Mouse (Mus musculus) cerebellum, postnatal 10 days (tissue): ENCODE data around the gene Fbxo27.

Experiments used
- DNase-seq, 2 experiments: peaks; one replicate each; pipeline ENCODE4 v3.0.0; 2021; ENCODE audit warnings: mixed read lengths in 2 of 2

The Fbxo27 gene

GRCm38 (mm10) chr7:28702601-28703143 lies 10.0 kb downstream of the Fbxo27 start:
- DNase-seq: no peak

GRCm38 (mm10) chr7:28709454-28709853 lies 16.8 kb downstream of the Fbxo27 start:
- DNase-seq: no peak

- peak in 1 of 2 experiments; percentile 27 for DNase-seq
Measured at GRCm38 (mm10) chr7:28710962-28711361, 18.3 kb downstream of the Fbxo27 start.

DNA sequence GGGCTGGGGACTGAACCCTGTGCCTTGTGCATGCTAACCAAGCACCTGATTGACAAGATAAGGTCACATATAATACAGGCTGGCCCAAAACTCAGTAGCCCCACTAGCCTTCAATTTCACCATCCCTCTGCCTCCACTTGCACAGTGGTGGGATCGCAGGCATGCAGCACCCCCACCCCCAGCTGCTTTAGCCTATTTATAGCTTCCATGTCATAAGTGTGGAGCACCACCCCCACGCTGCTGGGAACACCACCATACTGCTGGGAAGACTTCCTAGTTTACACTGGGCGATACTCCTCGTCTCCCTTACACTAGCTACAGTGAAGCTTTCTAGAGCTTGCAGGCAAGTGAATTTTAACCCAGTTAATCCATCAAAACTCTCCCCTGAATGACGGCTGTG lies 22.0 kb downstream of the Fbxo27 start:
- no peak for DNase-seq

GRCm38 (mm10) chr7:28715598-28715997 lies 22.9 kb downstream of the Fbxo27 start:
- DNase-seq: no peak

DNA sequence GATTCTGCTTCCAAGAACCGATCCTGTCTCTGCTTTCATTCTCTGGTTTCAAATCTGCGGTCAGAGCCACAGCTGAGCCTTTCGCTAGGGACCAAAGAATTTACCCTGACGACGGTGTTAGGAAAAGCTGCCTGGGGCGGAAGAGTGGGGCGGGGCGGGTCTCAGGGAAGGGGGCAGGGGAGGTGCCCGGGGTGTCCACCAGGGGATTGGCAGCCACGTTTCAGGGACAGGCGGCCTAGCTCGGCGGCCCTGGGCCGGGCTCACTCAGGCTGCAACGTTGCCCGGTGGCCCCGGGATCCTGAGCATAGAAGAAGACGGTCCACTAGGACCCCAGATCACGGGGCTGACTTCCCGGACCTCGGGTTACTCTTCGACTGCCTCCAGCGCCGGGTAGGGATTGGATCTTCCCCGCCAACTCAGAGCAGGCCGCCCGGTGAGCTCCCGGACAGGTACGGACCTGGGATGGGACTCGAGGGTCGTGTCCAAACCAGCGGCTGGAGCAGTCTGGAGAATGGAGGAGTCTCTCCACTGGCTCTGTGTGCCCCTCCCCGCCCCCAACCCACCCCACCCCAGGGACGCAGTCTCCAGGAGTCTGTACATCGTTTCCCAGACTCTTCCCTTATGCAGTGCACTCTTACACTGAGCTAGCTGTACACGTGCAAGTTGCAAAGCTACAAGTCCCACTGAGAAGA lies 24.1 kb downstream of the Fbxo27 start, which contains the start of gene Fbxo17:
Gene Fbxo17, plus strand, starts transcription at position 215 of the 692 bp plus-strand sequence.
- DNase-seq: peak; percentile 61 to 66

- no peak for DNase-seq
Measured at GRCm38 (mm10) chr7:28717726-28718125, 25.1 kb downstream of the Fbxo27 start.

DNA sequence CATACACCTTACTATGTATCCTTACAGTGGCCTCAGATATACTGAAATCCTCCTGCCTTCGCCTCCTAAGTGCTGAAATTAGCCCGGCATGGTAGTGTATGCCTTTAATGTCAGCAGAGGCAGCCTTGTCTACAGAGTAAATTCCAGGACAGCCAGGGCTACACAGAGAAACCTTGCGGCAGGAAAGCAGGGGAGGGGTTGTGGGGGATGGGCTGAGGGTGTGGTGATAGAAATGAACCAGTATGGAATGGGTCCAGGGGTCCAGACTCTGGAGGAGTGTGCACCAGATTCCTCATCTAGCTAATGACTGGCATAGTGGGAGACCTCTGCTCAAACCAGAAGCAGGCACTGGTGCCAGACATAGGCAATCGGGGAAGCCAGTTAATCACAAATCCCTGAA lies 26.5 kb downstream of the Fbxo27 start:
- no peak for DNase-seq

DNA sequence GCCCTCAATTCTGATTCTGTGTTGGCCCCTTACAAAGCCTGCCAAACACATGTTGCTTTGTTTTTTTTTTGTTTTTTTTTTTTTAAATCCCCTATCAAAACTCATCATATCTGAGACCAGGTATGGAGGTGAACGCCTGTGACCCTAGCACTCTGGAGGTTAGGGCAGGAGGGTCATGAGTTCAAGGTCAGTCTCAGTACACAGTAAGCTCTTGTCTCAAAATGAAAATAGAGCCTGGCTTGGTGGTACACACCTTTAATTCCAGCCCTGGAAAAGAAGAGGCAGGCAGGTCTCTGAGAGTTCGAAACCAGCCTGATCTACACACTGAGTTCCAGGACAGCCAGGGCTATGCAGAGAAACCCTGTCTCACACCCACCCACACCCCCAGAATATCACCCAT lies 27.0 kb downstream of the Fbxo27 start:
- no peak for DNase-seq

DNA sequence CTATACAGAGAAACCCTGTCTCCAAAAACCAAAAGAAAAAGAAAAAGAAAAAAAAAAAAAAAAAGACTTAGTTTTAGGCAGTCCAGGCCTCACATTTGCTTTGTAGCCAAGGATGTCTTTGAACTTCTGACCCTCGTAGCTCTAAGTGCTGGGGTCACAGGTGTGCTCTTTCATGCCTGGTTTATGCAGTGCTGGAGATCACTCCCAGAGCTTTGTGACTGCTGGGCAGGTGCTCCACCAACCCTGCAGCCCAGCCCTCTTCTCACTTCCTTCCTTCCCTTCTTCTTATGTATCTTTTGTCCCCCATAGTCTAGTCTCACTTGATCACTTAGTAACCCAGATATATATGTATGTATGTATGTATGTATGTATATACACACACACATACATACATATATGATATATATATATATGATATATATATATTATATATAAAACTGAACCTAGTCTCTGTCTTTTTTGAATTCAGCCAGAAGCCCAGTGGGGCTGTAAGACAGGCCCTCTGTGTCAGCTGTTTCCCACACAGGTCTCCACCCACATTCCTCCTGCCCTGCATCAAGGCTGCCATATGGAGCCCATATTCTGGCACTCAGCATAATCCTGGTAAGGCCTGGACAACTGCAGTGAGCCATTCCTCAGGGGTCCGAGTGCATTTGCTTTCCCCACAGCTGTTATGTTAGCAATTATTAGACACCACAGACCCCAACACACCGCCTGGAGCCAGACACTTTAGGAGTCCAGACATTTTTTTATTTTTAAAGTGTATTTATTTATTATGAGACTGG lies 28.3 kb downstream of the Fbxo27 start:
- peak; percentile 39 to 53 for DNase-seq

- no peak for DNase-seq
Measured at GRCm38 (mm10) chr7:28722079-28722478, 29.4 kb downstream of the Fbxo27 start.

DNA sequence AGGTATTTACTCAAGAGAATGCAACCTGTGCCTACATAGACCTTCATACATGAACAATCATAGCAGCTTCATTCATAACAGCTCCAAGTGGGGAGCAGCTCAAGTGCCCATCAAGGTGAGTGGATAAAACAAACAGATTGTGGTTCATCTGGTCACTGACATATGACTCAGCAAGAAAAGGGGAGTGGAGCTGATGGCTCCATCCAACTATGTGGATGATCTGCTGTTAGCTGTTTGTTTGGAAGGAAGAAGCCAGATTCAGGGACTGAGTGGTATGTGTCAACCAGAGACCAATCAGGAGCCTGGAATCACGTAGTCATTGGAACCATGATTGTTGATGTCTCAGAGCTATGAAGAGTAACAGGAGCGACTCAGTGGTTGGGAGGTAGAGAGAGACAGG lies 32.0 kb downstream of the Fbxo27 start:
- DNase-seq: no peak

GRCm38 (mm10) chr7:28726600-28726999 lies 34.0 kb downstream of the Fbxo27 start:
- DNase-seq: peak; percentile 92 to 95

- peak; percentile 62 to 65 for DNase-seq
Measured at GRCm38 (mm10) chr7:28727649-28728340, 35.1 kb downstream of the Fbxo27 start.

GRCm38 (mm10) chr7:28732341-28733142 lies 39.9 kb downstream of the Fbxo27 start:
- peak; percentile 82 to 87 for DNase-seq

DNA sequence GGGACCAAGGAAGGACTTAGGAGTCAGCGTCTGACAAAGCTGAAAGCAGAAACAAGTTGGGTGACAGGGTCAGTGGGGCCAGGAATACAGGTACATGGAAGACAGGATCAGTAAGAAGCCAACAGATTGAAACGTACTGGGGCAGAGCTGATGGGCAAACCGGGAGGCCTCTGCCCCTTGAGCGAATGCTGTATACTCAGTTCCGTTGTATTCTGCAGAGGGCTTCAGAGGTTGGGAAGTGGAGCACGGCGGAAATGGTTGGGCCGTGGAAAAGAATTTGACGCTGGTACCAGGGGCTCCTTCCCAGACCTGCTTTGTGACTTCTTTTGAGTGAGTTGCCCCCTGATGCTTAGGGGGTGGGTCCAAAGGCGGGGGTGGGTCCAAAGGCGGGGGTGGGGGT lies 40.6 kb downstream of the Fbxo27 start:
- no peak for DNase-seq

- no peak for DNase-seq
Measured at GRCm38 (mm10) chr7:28735701-28736100, 43.1 kb downstream of the Fbxo27 start.

DNA sequence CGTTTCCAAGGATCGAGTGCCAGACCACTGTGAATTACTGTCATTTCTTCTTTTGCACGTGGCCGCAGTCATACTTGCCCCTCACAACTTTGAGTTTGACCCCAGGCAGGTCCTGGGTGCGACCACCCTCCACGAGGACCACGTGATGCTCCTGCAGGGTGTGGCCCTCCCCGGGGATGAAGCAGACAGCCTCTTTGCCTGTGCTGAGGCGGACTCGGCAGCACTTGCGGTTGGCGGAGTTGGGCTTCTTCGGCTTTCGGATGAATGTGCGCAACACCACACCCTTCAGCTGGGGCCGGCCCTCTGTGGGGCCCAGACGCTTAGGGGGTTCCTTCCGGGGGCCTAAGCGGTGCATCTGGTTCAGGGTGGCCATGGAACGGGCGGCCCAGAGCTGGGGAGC lies 47.2 kb downstream of the Fbxo27 start:
- DNase-seq: no peak

GRCm38 (mm10) chr7:28740949-28741348 lies 48.3 kb downstream of the Fbxo27 start:
- no peak for DNase-seq

GRCm38 (mm10) chr7:28741368-28741708 lies 48.7 kb downstream of the Fbxo27 start:
- no peak for DNase-seq

DNA sequence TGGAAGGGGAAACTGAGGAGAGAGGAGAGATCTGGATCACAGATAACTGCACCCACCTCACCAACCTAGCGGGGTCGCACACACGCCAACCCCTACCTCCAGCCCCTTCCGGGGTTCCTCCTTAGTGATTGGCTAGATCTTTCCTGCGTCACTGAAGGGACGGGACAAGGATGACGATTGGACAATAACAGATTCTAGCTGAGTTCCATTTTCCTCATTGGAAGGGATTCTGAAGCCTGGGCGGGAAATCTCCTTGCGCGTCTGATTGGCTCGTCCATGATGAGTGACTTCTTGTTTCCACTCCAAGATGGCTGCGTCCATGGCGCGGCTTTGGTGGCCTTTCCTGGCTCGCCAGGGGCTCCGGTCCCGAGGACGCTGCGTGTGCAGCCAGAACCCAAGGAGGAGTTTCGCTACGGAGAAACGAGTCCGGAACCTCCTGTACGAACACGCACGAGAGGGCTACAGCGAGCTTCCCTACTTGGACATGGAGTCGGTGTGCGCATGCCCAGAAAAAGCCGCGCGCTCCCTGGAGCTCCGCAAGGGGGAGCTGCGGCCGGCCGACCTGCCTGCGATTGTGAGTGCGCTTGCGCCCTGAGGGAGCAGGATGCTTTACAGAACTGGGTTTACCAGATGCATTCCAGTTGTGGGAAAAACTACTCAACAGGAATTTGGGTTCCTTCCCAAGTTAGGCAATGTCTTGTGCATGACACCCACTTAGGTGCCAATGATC lies 49.2 kb downstream of the Fbxo27 start, which contains the start of the genes Mrps12 and Sars2:
Gene Mrps12, minus strand, starts transcription at position 112 of the 730 bp plus-strand sequence.
Gene Sars2, plus strand, starts transcription at position 284 of the 730 bp plus-strand sequence.
- peak; percentile 95 to 96 for DNase-seq
